Mouse (Mus musculus) left cerebral cortex, adult 9 months (tissue): ENCODE data around the gene Erc2.

Source experiments
- DNase-seq, 2 experiments: peaks; one replicate each; pipeline ENCODE4 v3.0.0; 2022; ENCODE audit warnings: low spot score in 2 of 2

Gene Erc2

GRCm38 (mm10) chr14:28375642-28376091 lies 753.4 kb downstream of the Erc2 start:
- no peak for DNase-seq

GRCm38 (mm10) chr14:28376208-28376805 lies 754.1 kb downstream of the Erc2 start:
- DNase-seq = no peak

- no peak for DNase-seq
Measured at GRCm38 (mm10) chr14:28377519-28377918, 755.3 kb downstream of the Erc2 start.

- DNase-seq = no peak
Measured at GRCm38 (mm10) chr14:28380129-28380528, 757.9 kb downstream of the Erc2 start.

GRCm38 (mm10) chr14:28381801-28382550 lies 759.7 kb downstream of the Erc2 start:
- DNase-seq = no peak

- no peak for DNase-seq
Measured at GRCm38 (mm10) chr14:28386815-28387607, 764.8 kb downstream of the Erc2 start.

GRCm38 (mm10) chr14:28398915-28399314 lies 776.7 kb downstream of the Erc2 start:
- no peak for DNase-seq

- no peak for DNase-seq
Measured at GRCm38 (mm10) chr14:28399897-28400296, 777.7 kb downstream of the Erc2 start.

- no peak for DNase-seq
Measured at GRCm38 (mm10) chr14:28405277-28405840, 783.1 kb downstream of the Erc2 start.

GRCm38 (mm10) chr14:28409390-28409789 lies 787.2 kb downstream of the Erc2 start:
- no peak for DNase-seq

- DNase-seq = peak in 1 of 2 experiments; percentile 23
Measured at GRCm38 (mm10) chr14:28409796-28410347, 787.6 kb downstream of the Erc2 start.

GRCm38 (mm10) chr14:28410789-28411225 lies 788.6 kb downstream of the Erc2 start:
- DNase-seq = peak in 1 of 2 experiments; percentile 40

- no peak for DNase-seq
Measured at GRCm38 (mm10) chr14:28412252-28412995, 790.2 kb downstream of the Erc2 start.

- no peak for DNase-seq
Measured at GRCm38 (mm10) chr14:28413516-28413915, 791.3 kb downstream of the Erc2 start.

- DNase-seq = no peak
Measured at GRCm38 (mm10) chr14:28417019-28417418, 794.8 kb downstream of the Erc2 start.

- DNase-seq = no peak
Measured at GRCm38 (mm10) chr14:28418497-28418896, 796.3 kb downstream of the Erc2 start.

GRCm38 (mm10) chr14:28419188-28419587 lies 797.0 kb downstream of the Erc2 start:
- no peak for DNase-seq

- DNase-seq = no peak
Measured at GRCm38 (mm10) chr14:28420596-28420995, 798.4 kb downstream of the Erc2 start.

GRCm38 (mm10) chr14:28426610-28427009 lies 804.4 kb downstream of the Erc2 start:
- DNase-seq = no peak

- DNase-seq = no peak
Measured at GRCm38 (mm10) chr14:28431703-28432309, 809.6 kb downstream of the Erc2 start.

- no peak for DNase-seq
Measured at GRCm38 (mm10) chr14:28434996-28435395, 812.8 kb downstream of the Erc2 start.
